Mouse (Mus musculus) lung, postnatal 14 days (tissue): ENCODE results near the gene Mid1.
"Not testable (repeated sequence)": the region's sequence is repeated elsewhere in the genome, so short reads cannot be mapped to it uniquely, and the experiment has no call there.

Experiments used
- DNase-seq: peaks from one replicate; pipeline ENCODE4 v3.0.0; 2021

Gene Mid1

DNA sequence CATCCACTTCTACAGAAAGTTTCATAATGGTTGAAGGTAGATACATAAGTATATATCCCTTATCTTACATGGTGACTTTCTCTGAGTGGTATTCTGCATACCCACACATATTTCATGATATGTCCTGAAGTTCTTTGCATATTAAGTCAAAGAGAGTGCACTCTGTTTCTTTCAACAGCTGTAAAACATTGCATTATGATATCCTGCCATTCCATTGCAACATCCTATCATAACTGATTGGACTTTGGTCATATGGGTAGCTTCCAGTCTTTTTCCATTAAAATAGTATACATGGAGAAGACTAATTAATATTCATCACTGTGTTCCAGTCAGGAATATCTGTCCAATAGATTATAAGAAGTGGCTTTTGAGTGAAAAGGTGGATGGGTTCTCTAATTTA, 207.1 kb downstream of the Mid1 start:
- no peak for DNase-seq

DNA sequence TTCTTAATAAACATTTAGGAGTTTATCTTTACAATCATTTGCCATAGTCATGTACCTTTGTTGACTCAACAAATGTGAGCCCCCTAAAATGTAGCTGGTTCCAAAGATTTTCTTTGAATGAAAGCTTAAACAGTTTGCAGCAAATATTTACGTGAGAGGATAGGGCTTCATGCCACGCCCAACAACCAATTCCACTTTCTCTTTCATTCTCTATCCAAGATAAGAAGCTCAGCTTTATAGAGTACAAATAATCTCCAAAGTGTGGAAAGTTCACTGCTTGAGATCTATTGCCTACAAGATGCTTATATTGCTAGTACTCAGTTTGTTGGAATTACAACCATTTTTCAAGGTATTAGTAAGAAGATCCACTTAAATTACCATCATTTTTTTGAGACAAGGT, 207.6 kb downstream of the Mid1 start:
- no peak for DNase-seq

DNA sequence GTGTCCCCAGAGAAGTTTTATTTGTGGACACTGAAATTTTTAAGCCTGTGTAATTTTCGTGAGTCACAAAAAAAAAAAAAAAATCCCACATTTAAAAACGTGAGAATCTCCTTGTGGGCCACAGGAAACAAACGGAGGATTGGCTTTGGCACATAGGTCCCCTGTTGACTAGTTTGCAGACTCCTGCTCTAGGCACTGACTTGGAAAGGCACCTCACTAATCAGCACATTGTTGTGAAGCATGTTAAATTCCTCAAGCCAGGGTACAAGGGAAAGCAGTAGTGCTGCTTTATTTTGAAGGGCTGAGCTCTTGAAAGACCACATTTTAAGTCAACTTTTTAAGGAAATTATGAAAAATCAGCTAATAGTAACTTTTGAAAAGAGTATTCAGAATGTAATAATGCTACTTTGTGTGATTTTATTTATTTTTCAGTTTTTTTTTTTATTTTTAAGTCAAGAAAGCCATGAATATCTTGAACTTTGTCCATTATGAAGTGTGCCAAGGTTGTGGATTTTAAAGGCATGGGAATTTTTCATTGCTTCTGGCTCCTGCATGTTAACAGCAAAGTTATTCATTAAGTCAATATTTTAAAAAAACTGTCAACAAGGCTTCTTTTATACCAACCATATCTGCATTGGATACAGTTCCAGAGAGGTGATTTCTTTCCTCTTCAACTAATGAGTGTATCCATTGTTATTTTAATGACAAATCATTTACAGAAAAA, 214.4 kb downstream of the Mid1 start:
- no peak for DNase-seq

DNA sequence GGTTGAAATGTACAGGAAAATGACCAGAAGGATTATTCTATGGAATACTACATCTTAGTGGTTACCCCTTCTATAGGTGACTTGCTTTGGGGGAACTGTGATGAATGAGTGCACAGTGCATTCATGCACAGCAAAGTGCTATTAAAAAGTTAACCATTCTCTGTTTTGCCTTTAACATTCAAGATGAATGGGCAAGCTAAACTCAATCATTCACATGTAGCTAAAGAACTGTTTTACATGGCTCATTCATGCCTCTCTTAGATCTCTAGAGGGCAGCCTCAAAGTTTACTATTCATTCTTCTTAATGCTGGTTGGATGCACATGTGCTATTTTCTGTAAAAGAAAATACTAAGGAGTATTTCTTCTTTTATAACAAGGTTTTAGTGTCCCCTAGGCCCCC, 217.9 kb downstream of the Mid1 start:
- no peak for DNase-seq

- DNase-seq = no peak
Measured at GRCm38 (mm10) chrX:169903656-169904055, 218.7 kb downstream of the Mid1 start.

GRCm38 (mm10) chrX:169906054-169906508, 221.1 kb downstream of the Mid1 start:
- DNase-seq = no peak

DNA sequence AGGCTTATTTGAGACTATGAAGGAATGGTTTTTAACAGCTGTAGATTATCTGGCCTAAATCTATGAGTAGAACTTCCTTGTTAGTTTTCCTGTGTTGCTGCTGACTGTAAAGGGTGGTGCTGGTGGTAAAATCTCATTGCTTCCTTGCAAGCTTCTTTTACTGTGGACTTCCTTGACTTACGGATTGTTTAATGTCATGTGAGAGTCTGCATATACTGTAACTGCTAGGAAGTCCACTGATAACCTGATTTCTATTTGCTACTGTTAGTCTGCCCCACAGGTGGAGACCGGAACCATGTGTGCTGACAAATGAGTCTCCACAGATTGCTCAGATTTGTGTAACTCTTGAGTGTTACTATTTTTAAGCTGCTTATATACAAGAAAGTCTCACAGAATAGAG, 224.9 kb downstream of the Mid1 start:
- DNase-seq = no peak

GRCm38 (mm10) chrX:169915738-169916137, 230.7 kb downstream of the Mid1 start:
- peak; percentile 28 for DNase-seq

DNA sequence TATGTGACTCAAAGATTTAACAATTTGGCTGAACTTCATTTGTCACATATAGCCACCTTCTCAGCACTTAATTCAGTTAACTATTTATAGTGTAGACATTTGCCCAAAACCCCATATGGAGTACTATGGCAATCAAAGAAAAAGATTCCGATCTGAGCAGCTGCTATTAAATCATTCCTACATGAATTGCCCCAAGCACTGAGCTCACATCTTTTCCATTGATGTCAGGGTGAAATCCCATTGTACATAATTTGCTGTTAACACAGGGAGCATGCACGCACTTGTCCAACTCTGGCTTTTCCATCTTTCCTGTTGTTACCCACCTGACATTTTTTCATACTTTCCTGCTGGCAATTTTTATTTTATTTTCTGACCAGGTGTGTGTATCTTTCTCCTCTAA, 237.5 kb downstream of the Mid1 start:
- DNase-seq = no peak

GRCm38 (mm10) chrX:169923417-169923816, 238.4 kb downstream of the Mid1 start:
- no peak for DNase-seq

GRCm38 (mm10) chrX:169925600-169925999, 240.6 kb downstream of the Mid1 start:
- DNase-seq = no peak

DNA sequence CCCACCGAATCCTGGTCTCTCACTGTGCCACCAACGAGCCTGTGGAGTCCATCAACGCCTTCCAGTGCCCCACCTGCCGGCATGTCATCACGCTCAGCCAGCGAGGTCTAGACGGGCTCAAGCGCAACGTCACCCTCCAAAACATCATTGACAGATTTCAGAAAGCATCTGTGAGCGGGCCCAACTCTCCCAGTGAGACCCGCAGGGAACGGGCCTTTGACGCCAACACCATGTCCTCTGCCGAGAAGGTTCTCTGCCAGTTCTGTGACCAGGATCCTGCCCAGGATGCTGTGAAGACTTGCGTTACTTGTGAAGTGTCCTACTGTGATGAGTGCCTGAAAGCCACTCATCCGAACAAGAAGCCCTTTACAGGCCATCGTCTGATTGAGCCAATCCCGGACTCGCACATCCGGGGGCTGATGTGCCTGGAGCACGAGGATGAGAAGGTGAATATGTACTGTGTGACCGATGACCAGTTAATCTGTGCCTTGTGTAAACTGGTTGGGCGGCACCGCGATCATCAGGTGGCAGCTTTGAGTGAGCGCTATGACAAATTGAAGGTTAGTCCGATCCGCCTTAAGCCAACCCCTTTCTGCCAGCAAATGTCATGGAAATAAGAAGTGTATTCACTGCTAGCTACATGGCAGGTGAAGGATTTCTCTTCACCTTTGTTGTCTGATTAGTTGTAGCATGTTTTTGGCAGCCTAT, 242.3 kb downstream of the Mid1 start:
- no peak for DNase-seq

GRCm38 (mm10) chrX:169930868-169931267, 245.9 kb downstream of the Mid1 start:
- no peak for DNase-seq

GRCm38 (mm10) chrX:169933228-169933627, 248.2 kb downstream of the Mid1 start:
- DNase-seq = no peak

DNA sequence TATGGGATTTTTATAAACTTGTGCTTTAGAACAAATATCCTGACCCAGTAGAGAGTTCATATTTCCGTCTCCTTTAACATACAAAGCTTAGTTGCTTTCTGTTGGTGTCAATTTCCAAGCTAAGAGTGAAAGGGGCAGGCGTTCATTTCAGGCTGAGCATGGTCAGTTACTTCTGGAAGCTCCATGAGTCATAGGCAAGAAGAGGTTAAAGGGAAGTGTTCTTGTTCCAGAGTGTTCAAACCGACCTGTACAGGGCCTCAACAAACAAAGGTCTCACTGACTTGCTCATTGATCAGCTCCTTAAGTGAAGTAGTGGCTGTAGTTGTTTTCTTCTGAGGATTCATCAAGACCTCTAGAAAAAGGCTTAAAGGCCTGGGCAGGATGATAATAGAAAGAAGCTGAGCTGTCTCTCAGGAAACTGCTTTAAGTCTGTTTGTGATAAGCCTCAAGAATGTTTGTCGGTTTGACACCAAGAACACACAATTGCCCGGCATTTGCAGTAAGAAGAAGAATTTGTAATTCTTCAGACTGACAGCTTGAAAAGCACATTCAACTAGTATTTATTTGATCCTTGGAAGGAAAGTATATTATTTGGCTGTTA, 252.2 kb downstream of the Mid1 start:
- no peak for DNase-seq

DNA sequence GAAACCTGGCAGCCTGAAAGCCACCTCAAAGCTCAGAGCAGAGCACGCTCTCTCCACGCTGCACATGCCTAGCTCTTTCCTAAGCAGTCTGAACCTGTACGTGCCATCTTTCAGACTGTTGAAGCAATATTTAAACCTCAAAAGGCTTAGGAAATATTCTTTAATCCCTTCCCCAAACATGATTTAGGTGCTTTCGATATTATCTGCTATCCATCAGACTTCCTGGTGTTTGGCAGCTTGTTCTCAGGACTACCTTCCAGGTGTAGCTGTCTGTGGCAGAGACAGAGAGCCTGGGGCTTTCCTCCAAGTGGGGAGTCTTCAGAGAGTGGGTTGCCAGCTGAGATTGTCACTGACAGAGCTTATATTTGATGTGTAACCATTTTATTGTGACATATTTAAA, 255.5 kb downstream of the Mid1 start:
- no peak for DNase-seq

DNA sequence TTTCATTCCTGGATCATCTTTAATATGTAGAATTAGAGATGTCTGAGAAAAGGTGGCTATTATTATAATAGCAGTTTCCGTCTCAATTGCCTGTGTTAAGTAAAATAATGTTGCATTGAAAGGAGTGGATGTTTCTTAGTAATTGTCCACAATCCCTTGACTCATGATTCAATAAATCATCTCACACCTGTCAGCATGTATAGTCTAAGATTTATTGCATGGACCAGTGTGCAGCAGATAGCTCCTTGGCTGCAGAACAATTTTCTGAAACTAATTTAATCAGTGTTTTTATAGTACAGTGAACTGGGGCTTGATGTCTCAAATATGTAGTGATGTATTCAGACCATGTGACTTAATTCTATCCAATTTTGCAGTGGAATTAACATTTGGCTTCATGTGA, 265.6 kb downstream of the Mid1 start:
- DNase-seq = no peak

- DNase-seq = no peak
Measured at GRCm38 (mm10) chrX:169969337-169969736, 284.3 kb downstream of the Mid1 start.

DNA sequence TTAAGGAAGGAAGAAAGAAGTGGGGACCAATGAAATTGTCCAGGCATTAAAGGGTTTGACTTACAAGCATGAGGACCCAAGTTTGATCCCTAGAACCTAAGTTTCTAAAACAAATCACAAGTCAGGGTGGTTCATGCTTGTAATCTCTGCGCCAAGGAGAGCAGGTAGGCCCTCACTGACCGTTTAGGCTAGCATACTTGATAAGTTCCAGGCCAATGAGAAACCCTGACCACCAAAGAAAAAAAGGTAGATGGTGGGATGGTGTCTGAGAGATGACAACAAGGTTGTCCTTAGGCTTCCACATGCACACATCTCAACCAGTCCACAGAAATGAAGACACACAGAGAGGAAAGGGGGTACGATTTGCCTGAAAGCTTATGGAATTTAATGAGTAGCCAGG, 284.8 kb downstream of the Mid1 start:
- DNase-seq = not testable (repeated sequence)

DNA sequence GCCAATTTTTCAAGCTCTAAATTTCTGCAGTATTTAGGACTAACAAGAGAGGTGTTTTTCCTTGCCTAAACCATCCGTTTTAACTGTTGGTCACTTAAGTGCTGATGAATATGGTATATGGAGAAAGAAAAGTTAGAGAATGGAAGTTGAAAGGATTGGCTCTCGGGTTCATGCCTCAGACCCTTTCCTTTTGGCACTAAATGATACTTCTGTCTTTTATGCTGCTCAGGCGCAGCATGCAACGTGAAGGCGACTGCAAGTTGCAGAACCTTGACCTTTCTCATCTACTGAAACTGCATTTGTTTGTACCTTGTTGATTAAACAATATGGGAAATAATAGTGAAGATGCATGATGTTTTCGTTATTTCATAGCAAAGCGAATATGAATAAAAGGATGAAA, 285.5 kb downstream of the Mid1 start:
- not testable (repeated sequence) for DNase-seq

DNA sequence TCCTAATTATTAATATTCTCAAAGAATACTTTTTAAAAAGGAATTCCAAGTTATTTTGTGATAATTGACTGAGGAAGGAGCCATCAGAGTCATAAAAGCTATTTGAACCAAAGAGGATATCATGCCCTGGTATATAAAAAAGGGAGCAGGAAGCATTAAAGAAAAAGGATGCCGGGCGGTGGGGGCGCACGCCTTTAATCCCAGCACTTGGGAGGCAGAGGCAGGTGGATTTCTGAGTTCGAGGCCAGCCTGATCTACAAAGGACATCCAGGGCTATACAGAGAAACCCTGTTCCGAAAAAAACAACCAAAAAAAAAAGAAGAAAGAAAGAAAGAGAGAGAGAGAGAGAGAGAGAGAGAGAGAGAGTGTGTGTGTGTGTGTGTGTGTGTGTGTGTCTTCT, 286.6 kb downstream of the Mid1 start:
- not testable (repeated sequence) for DNase-seq

- not testable (repeated sequence) for DNase-seq
Measured at GRCm38 (mm10) chrX:169972131-169972530, 287.1 kb downstream of the Mid1 start.

DNA sequence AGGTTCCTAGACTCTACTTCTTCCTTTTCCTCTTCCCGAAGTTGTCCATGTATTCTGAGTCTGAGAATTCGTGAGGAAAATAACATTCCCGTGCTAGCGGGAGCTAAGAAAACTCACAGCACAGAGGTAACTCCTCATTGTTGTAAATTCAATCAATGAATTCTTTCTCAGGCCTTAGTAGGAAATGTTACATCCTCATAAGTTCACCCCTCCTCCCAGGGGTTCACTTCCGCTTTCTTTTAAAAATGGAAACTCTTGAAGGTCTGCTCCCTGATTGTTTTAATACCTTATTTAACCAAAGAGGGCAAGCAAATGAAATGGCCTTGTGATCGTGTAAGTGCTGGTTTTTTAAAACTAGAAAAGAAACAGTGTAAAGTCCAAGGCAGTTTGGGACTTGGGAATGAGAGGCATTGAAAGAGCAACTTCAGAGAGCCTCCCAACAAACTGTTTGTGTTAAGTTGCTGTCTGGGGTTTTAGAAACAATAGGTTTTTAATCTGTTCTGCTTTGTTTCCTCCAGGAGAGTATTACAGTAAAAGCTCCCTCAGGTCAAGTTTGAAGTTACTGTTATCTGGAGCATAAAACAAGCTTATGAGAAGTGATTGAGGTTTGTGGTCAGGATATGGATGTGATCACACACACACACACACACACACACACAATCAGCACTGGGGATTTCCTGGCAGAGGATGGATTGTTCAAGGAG, 287.9 kb downstream of the Mid1 start:
- not testable (repeated sequence) for DNase-seq
